Mouse (Mus musculus): ENCODE measurements around the gene Cybrd1.

Gene Cybrd1

GRCm38 (mm10) chr2:71117797-71118708 is at the start of gene Cybrd1:
TSS of gene Cybrd1 (plus strand) at chr2:71117923.
- DNase-seq: peak; percentile 49

GRCm38 (mm10) chr2:71071601-71072000 is 46.1 kb upstream of the Cybrd1 start:
- DNase-seq: no peak

GRCm38 (mm10) chr2:71073330-71073729 is 44.4 kb upstream of the Cybrd1 start:
- DNase-seq: no peak

- no peak for DNase-seq
Measured at GRCm38 (mm10) chr2:71073828-71074227, 43.9 kb upstream of the Cybrd1 start.

- DNase-seq: peak; percentile 18
Measured at GRCm38 (mm10) chr2:71082416-71082815, 35.3 kb upstream of the Cybrd1 start.

- DNase-seq: no peak
Measured at GRCm38 (mm10) chr2:71083454-71084193, 34.1 kb upstream of the Cybrd1 start.

- no peak for DNase-seq
Measured at GRCm38 (mm10) chr2:71089766-71090165, 28.0 kb upstream of the Cybrd1 start.

- peak; percentile 10 for DNase-seq
Measured at GRCm38 (mm10) chr2:71090660-71091445, 26.9 kb upstream of the Cybrd1 start.

GRCm38 (mm10) chr2:71096170-71096569 is 21.6 kb upstream of the Cybrd1 start:
- DNase-seq: no peak

GRCm38 (mm10) chr2:71102621-71103291 is 15.0 kb upstream of the Cybrd1 start:
- DNase-seq: no peak

- no peak for DNase-seq
Measured at GRCm38 (mm10) chr2:71103292-71103680, 14.4 kb upstream of the Cybrd1 start.

- no peak for DNase-seq
Measured at GRCm38 (mm10) chr2:71104696-71105095, 13.0 kb upstream of the Cybrd1 start.

GRCm38 (mm10) chr2:71105469-71106215 is 12.1 kb upstream of the Cybrd1 start:
- DNase-seq: no peak

- no peak for DNase-seq
Measured at GRCm38 (mm10) chr2:71107225-71107624, 10.5 kb upstream of the Cybrd1 start.

GRCm38 (mm10) chr2:71108541-71108940 is 9.2 kb upstream of the Cybrd1 start:
- no peak for DNase-seq

- DNase-seq: no peak
Measured at GRCm38 (mm10) chr2:71113489-71114171, 4.1 kb upstream of the Cybrd1 start.

GRCm38 (mm10) chr2:71116151-71116550 is 1.6 kb upstream of the Cybrd1 start:
- peak; percentile 17 for DNase-seq

- DNase-seq: no peak
Measured at GRCm38 (mm10) chr2:71120844-71121243, 3.1 kb downstream of the Cybrd1 start.

- DNase-seq: no peak
Measured at GRCm38 (mm10) chr2:71121406-71121805, 3.7 kb downstream of the Cybrd1 start.

GRCm38 (mm10) chr2:71122268-71123029 is 4.7 kb downstream of the Cybrd1 start:
- no peak for DNase-seq
